In genomic region chr14:44838685-44839084, GRCm38 (mm10) we compare ENCODE assay signal across 25 mouse cellular contexts. TPM values are rescaled to one million over a fixed set of nuclear protein-coding genes. Genes with fewer than 3 reads are reported as not detected.
DNase-seq lines count a peak whose midpoint lies in the region; ATAC-seq and TF ChIP-seq lines count a peak whose summit lies in the region.
"Had no signal": no experiment of that assay in that cellular context is flagged by ENCODE, and none has a peak within 500 bp of the region (broad histone marks: within the 10 kb centered on the region; RNA-seq: fewer than 3 reads in every experiment).

No protein-coding gene starts in this region.

- no peak for ATAC-seq in megakaryocyte-erythroid progenitor cell, adult 5-6 weeks (replicated peaks; ENCODE audit: low FRiP score, low TSS enrichment, poor library complexity, severe bottlenecking)
- ATAC-seq: CD4-positive, CD25-positive, alpha-beta regulatory T cell, adult 4 months; forebrain, embryonic 13.5 days; forebrain, embryonic 15.5 days; forebrain, postnatal 0 days; Patski had no signal

- peaks cover 31% of the 10 kb centered on the region for H3K4me1 ChIP-seq in E14TG2a.4 (replicated peaks; ENCODE audit: low read depth, low read length)
- H3K4me1 ChIP-seq: embryonic facial prominence, embryonic 12.5 days; forebrain, embryonic 15.5 days had no signal

- peaks cover 17% of the 10 kb centered on the region for H3K9me3 ChIP-seq in E14TG2a.4 (ENCODE audit: low read length)
- H3K9me3 ChIP-seq: embryonic facial prominence, embryonic 10.5 days; embryonic facial prominence, embryonic 12.5 days; forebrain, embryonic 13.5 days; forebrain, embryonic 15.5 days; G1E had no signal

- TF ChIP-seq CTCF in E14TG2a.4 (conservative IDR thresholded peaks at IDR 0.05; ENCODE audit: low read length), result no peak

- peak overlapping the region; percentile 26; the same call in 1 of the 2 replicates for H3K4me3 ChIP-seq in E14TG2a.4 (replicated peaks; ENCODE audit: low read length)
- H3K4me3 ChIP-seq: embryonic facial prominence, embryonic 10.5 days; embryonic facial prominence, embryonic 12.5 days; forebrain, embryonic 13.5 days; forebrain, embryonic 15.5 days had no signal

- H3K36me3 ChIP-seq in E14TG2a.4 (ENCODE audit: insufficient read depth, low read length), result no peaks in the 10 kb centered on the region
- H3K36me3 ChIP-seq: embryonic facial prominence, embryonic 10.5 days; embryonic facial prominence, embryonic 12.5 days; forebrain, embryonic 15.5 days; G1E had no signal

- DNase-seq in ES-CJ7 (ENCODE audit: low read depth, low spot score) (peak; percentile 86), R1 (ENCODE audit: low read depth, low spot score) (peak; percentile 78), ZHBTc4 (ENCODE audit: low read depth, low spot score) (peak; percentile 77)
- DNase-seq in right cerebral cortex, adult 2 months (ENCODE audit: low spot score in 2 of 2), result no peak
- no peak for DNase-seq in layer of hippocampus, adult 9-10 months (ENCODE audit: low spot score)
- DNase-seq: adrenal gland, adult 2 months; adrenal gland, postnatal 10 days; adrenal gland, postnatal 25 days; B cell, adult 2 months; cerebellum, adult 11 months; cerebellum, adult 2 months; cerebellum, adult 9-10 months; cerebellum, postnatal 10 days; cerebellum, postnatal 25 days; forebrain, postnatal 0 days had no signal

- no peaks in the 10 kb centered on the region for H3K27me3 ChIP-seq in E14TG2a.4 (ENCODE audit: insufficient read depth, low read length)
- H3K27me3 ChIP-seq: CH12.LX; embryonic facial prominence, embryonic 12.5 days; forebrain, embryonic 13.5 days; forebrain, embryonic 15.5 days; Patski had no signal

RNA-seq across cellular contexts. Expression of gene Ptgdr, which starts 20.5 kb away (rescaled TPM):
- total RNA-seq in megakaryocyte-erythroid progenitor cell, adult 5-6 weeks (2014; fragmentation: Nextera tagmentation), result not detected in 2 replicates
- total RNA-seq in megakaryocyte-erythroid progenitor cell, adult 5-6 weeks (2017), result not detected in 2 replicates
- total RNA-seq: adrenal gland, adult 2 months; adrenal gland, postnatal 10 days; adrenal gland, postnatal 25 days; CH12.LX had no signal

Comparison
In these comparisons a context has a peak if more than half of its experiments do, and no peak if none do; other contexts are left out.
1. DNase-seq: peak in ES-CJ7 (single experiment), R1 (single experiment) and ZHBTc4 (single experiment); none in right cerebral cortex, adult 2 months (0 of 2) and layer of hippocampus, adult 9-10 months (single experiment).